Mouse (Mus musculus) central nervous system, embryonic 11.5 days (tissue): ENCODE measurements around the gene Aldh3b2. TPM values are rescaled to one million over a fixed set of nuclear protein-coding genes. Genes with fewer than 3 reads are reported as not detected.

Experiments used
- polyA plus RNA-seq: library from polyadenylated mRNA; depleted of rRNA; stranded (reverse); fragments of >200 nt; gene quantifications from 2 replicates; pipeline ENCODE4 v1.2.3, GENCODE M21; 2012; rRNA removed

The Aldh3b2 gene
- 0.38 and 0.76 TPM in 2 replicates for polyA plus RNA-seq

GRCm38 (mm10) chr19:3972229-3972628, at the start of gene Aldh3b2:
Gene Aldh3b2 (plus strand): TSS chr19:3972328.

DNA sequence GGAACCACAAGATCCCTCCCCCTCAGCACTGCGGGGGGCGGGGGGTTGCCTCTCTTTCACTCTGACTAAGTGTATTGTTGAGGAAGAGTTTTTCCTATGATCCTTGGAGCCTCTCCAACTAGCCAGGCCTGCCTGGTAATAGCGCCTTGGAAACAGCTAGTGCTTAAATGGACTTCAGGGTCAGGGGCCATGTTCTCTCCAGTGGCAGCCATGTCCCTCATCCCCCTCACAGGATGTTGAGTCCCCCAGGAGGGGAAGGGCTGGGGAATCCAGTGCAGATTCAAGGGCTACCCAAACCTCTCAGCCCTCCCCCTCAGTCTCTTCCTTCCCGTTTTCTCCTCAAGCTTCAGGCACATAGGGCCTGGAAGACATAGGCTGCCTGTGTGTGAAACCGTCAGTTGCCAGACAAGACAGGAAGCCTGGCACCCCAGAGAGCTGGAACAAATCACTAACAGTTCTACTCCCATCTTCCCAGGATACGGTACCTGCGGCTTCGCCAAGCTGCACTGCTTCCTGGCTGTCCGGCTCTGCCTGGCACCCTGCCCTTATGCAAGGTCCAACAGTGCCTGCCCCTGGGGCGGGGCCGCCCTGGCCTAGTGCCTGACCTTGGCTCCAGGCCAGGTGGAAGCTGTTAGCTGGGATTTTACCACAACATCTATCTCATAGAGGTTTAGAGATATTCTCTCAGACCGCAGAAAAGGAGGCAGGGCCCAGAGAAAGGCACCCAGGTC, 42.8 kb upstream of the Aldh3b2 start, which contains the start of gene Aldh3b1:
Gene Aldh3b1 (minus strand): TSS at position 598 of the 731 bp plus-strand sequence.

DNA sequence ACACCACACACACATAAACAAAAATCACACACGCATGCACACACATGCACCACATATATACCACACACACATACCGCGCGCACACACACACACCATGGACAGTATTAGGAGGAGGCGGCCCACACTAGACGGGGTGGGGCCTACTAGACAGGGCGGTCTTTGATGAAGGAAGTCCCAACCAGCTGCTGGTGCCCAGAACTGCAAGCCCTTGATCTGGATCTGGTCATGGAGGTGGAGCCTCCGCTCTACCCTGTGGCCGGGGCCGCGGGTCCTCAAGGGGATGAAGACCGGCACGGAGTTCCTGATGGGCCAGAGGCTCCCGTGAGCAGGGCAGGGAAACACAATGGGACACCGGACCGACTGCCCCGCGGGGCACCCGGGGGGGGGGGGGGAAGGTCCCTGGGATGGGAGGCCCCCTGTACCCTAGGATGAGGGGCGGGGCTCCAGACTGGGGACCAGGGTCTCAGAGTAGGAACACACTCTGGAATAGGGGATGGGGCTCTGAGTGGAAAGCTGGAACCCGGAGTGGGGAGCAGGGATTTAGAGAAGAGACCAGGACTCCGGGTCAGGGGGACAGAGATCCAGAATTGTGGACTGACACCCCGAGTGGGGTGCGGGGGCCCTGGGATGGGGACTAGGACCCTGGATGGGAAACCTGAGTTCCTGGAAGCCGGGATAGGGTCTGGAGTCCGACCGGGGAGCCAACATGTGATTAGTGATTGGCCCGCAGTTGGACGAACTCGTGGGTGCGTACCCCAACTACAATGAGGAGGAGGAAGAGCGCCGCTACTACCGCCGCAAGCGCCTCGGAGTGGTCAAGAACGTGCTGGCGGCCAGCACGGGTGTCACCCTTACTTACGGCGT, 36.9 kb upstream of the Aldh3b2 start, which contains the start of gene Unc93b1:
Gene Unc93b1 (plus strand): TSS at position 155 of the 864 bp plus-strand sequence.

GRCm38 (mm10) chr19:3958470-3958869, 13.7 kb upstream of the Aldh3b2 start, which contains the start of gene Aldh3b3:
Gene Aldh3b3 (plus strand): TSS chr19:3958645.

DNA sequence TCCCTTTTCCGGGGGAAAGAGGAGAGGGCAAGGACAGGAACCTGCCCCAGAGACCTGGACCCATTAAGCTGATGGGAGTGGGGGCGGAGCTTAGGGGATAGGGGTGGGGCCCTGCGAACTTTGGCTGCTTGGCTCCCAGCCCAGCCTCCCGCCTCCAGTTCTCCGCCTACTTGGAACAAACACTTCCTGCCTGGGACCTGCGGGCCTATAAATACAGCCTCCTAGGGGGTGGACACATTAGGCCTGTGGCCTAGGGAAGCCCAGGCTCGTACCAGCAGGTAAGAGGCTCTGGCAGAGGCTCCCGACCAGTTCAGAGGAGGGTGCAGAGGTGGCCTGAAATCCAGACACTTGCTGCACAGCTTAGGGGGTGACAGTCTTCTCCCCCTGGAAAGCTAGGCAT, 14.2 kb downstream of the Aldh3b2 start, which contains the start of gene Acy3:
Gene Acy3 (plus strand): TSS at position 237 of the 400 bp plus-strand sequence.

DNA sequence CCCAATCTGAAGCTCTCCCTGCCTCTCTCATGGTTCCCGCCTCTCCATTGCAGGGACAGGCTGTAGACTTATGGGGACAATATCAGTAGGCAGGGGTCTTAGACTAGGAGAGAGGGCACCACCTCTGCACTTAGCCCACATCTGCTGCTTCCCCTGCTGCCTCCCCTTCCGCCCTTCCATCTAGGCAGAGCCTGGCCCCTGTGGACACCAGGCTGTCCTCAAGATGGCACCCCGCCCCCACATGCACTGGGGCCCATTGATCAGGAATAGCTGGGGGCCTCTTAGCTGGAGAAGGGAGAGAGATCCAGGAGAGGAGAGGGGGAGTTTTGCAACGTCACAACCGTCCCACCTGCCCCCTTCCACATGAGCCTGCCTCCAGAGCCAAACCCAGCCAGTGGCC, 20.3 kb downstream of the Aldh3b2 start, which contains the start of gene Tbx10:
Gene Tbx10 (plus strand): TSS at position 337 of the 400 bp plus-strand sequence.

GRCm38 (mm10) chr19:4000119-4000900, 28.2 kb downstream of the Aldh3b2 start, which contains the start of the genes Nudt8 and Gm49405:
Gene Nudt8 (plus strand): TSS chr19:4000580.
Gene Gm49405 (plus strand): TSS chr19:4000626.

GRCm38 (mm10) chr19:4003112-4003511, 31.0 kb downstream of the Aldh3b2 start, which contains the start of gene Doc2g:
Gene Doc2g (plus strand): TSS chr19:4003313.

GRCm38 (mm10) chr19:4012432-4013022, 40.4 kb downstream of the Aldh3b2 start, which contains the start of gene Ndufv1:
Gene Ndufv1 (minus strand): TSS chr19:4012806.

Other genes with a start within 250 kb of the Aldh3b2 start
- gene Kmt5b, start 204.9 kb upstream of the Aldh3b2 start, polyA plus RNA-seq = 41.4 and 44.9 TPM in 2 replicates
- gene Chka, start 120.6 kb upstream of the Aldh3b2 start, polyA plus RNA-seq = 67.2 and 79.0 TPM in 2 replicates
- gene Tcirg1, start 65.2 kb upstream of the Aldh3b2 start, polyA plus RNA-seq = 65.9 and 66.2 TPM in 2 replicates
- 142 and 207 TPM in 2 replicates for gene Ndufs8, start 59.6 kb upstream of the Aldh3b2 start, polyA plus RNA-seq
- 0.60 and 0.68 TPM in 2 replicates for gene Aldh3b1, start 42.5 kb upstream of the Aldh3b2 start, polyA plus RNA-seq
- gene Unc93b1, start 37.1 kb upstream of the Aldh3b2 start, polyA plus RNA-seq = 8.5 and 11.6 TPM in 2 replicates
- gene Aldh3b3, start 13.7 kb upstream of the Aldh3b2 start, polyA plus RNA-seq = not detected in 2 replicates
- gene Acy3, start 14.2 kb downstream of the Aldh3b2 start, polyA plus RNA-seq = 2.2 and 3.4 TPM in 2 replicates
- 0.11 and 0.15 TPM in 2 replicates for gene Tbx10, start 20.4 kb downstream of the Aldh3b2 start, polyA plus RNA-seq
- 4.7 and 10.6 TPM in 2 replicates for gene Nudt8, start 28.3 kb downstream of the Aldh3b2 start, polyA plus RNA-seq
- 2.9 and 4.4 TPM in 2 replicates for gene Gm49405, start 28.3 kb downstream of the Aldh3b2 start, polyA plus RNA-seq
- gene Doc2g, start 31.0 kb downstream of the Aldh3b2 start, polyA plus RNA-seq = 8.2 and 13.0 TPM in 2 replicates
- 153 and 167 TPM in 2 replicates for gene Ndufv1, start 40.5 kb downstream of the Aldh3b2 start, polyA plus RNA-seq
- 218 and 263 TPM in 2 replicates for gene Gstp1, start 65.7 kb downstream of the Aldh3b2 start, polyA plus RNA-seq
- 0.24 and 9.3 TPM in 2 replicates for gene Gstp2, start 73.7 kb downstream of the Aldh3b2 start, polyA plus RNA-seq
- 0.98 and 2.2 TPM in 2 replicates for gene Gstp3, start 87.2 kb downstream of the Aldh3b2 start, polyA plus RNA-seq
- 0.07 TPM in 1 of 2 replicates, not detected in the other for gene Cabp2, start 109.2 kb downstream of the Aldh3b2 start, polyA plus RNA-seq
- 33.8 and 35.4 TPM in 2 replicates for gene Cdk2ap2, start 124.9 kb downstream of the Aldh3b2 start, polyA plus RNA-seq
- gene Pitpnm1, start 127.7 kb downstream of the Aldh3b2 start, polyA plus RNA-seq = 23.9 and 25.8 TPM in 2 replicates
- gene Aip, start 153.5 kb downstream of the Aldh3b2 start, polyA plus RNA-seq = 53.3 and 100 TPM in 2 replicates
- gene Gpr152, start 167.5 kb downstream of the Aldh3b2 start, polyA plus RNA-seq = 0.02 and 0.06 TPM in 2 replicates
- gene Cabp4, start 171.7 kb downstream of the Aldh3b2 start, polyA plus RNA-seq = 0.05 and 0.11 TPM in 2 replicates
- gene Coro1b, start 176.3 kb downstream of the Aldh3b2 start, polyA plus RNA-seq = 168 and 188 TPM in 2 replicates
- gene Ptprcap, start 181.3 kb downstream of the Aldh3b2 start, polyA plus RNA-seq = 2.7 and 3.3 TPM in 2 replicates
- 51.0 and 60.7 TPM in 2 replicates for gene Rps6kb2, start 191.0 kb downstream of the Aldh3b2 start, polyA plus RNA-seq
- gene Carns1, start 203.2 kb downstream of the Aldh3b2 start, polyA plus RNA-seq = 3.5 and 4.1 TPM in 2 replicates
- gene Tbc1d10c, start 219.0 kb downstream of the Aldh3b2 start, polyA plus RNA-seq = 1.8 and 2.9 TPM in 2 replicates
- 375 and 508 TPM in 2 replicates for gene Ppp1ca, start 219.7 kb downstream of the Aldh3b2 start, polyA plus RNA-seq
- gene Rad9a, start 229.3 kb downstream of the Aldh3b2 start, polyA plus RNA-seq = 37.9 and 54.0 TPM in 2 replicates
- 2.9 and 11.1 TPM in 2 replicates for gene Clcf1, start 241.9 kb downstream of the Aldh3b2 start, polyA plus RNA-seq
- gene AC109138.7, start 242.0 kb downstream of the Aldh3b2 start, polyA plus RNA-seq = not detected in 2 replicates